Mouse (Mus musculus) adrenal gland, postnatal 14 days (tissue): ENCODE results near the gene Sept9. TPM values are rescaled to one million over a fixed set of nuclear protein-coding genes. Genes with fewer than 3 reads are reported as not detected.
"Not testable (repeated sequence)": the region's sequence is repeated elsewhere in the genome, so short reads cannot be mapped to it uniquely, and the experiment has no call there.

Experiments
- DNase-seq: peaks from one replicate; pipeline ENCODE4 v3.0.0; 2021; ENCODE audit warnings: mixed read lengths
- total RNA-seq: library from RNA; stranded (reverse); gene quantifications from 2 replicates; pipeline ENCODE4 v1.2.3, GENCODE M21; 2021

The Sept9 gene
- total RNA-seq, 1 experiment from 2014 or later: 133 TPM

DNA sequence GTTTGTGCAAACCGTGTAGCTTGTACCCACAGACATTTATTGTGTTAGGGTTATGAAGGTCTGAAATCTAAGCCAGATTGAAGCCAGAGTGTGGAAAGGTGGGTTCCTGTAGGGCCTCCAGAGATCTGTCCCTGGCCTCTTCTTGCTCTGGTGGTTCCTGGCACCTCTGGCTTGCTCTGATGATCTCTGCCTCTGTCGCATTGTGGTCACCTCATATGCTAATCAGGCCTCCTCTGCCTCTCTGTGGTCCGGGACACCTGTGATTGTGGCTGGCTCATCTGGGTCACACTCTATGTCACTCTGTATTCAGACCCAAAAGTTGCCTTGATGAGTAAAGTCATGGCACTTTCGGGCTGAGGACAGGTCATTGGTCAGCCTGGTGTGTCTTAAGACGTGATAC, 128.2 kb downstream of the Sept9 start:
- DNase-seq: no peak

DNA sequence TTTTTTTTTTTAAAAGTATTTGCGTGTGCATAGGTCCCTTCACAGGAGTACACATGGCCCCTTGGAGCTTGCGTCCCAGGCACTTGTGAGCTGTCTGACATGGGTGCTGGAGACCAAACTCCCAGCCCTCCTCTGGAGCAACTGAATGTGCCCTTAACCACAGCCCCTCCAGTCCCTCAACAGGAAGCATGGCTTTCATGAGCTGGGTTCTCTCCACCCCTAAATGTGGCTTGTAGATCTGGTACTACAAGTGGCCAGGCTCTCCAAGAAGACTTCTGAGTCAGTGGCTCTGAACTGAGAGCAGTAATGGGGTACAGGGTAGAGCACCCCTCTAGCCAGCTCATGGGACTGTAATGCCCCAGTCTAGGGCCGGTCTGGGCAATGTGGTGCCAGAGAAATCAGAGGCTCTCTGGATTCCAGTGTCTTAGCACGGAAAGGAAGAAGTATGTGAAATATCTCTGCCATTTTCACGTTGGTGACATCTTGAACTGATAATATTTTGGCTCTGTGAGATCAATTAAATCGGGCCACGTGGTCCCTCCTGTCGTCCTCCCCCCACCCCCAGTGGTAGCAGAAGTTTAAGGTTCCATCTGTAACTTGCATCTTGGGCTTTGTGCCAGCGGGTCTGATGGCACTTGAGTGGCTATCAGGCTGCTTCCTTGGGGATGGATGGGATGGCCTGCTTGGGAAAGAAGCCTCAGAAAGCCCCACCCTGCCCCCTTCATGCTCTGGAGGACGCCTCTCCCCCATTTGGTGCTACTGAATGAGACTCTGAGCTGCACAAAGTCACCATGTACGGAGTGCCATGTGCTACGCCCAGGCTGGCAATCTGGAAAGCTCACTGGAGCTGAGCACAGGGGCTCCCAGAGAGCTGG, 130.9 kb downstream of the Sept9 start:
- peak; percentile 29 for DNase-seq

DNA sequence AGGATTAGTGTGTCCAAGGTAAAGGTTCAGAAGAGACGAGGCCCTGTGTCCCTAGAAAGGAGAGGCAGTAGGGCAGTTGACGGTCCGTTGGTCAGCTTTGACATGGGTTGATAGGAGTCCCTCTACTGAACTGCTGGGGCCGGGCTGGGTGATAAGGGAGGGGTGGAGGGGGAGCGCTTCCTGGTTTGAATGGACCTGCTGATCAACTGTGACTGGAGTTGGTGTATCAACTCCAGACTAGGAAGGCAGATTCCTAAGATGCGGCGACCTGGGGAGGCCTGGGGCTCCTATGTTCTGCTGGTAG, 131.4 kb downstream of the Sept9 start:
- no peak for DNase-seq

DNA sequence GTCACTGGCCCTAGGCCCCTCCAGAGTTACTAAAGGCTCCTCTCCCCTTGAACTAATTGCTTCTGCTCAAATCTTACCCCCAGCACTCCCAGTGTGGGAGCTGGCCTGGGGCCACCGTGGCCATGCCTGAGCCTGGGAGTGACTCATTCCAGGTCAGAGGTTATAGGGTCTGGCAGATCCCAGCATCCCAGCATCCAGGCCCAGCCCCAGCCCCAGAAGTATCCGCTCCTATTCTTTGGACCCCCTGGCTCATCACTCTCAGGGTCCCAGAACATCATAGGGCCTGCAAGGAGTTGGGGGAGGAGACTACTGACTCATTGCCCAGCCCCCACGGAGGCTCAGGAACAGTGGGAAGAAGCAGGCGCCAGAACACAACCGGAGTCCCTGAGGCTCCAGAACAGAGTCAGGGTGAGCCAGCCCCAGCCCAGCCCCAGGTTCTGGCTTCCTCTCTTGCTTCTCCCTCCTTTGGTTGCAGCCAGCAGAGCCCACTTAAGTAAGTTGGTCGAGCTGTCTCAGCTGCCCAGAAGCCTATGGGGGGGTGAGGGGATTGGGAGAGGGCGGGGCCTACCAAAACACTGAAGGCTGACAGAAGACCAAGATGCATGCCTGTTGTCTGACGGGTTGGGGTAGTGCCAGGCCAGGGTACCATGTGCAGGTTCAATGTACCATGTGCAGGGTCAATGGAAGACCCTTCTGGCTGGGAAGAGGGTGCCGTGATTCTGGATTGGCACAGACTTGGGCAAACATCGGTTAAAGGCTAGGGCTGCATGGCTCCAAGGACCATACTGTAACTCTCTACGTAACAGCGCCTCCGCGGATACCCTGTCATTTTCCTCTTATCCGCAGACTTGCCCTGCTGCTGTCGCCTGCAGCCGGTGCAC, 132.1 kb downstream of the Sept9 start:
- peak; percentile 74 for DNase-seq

DNA sequence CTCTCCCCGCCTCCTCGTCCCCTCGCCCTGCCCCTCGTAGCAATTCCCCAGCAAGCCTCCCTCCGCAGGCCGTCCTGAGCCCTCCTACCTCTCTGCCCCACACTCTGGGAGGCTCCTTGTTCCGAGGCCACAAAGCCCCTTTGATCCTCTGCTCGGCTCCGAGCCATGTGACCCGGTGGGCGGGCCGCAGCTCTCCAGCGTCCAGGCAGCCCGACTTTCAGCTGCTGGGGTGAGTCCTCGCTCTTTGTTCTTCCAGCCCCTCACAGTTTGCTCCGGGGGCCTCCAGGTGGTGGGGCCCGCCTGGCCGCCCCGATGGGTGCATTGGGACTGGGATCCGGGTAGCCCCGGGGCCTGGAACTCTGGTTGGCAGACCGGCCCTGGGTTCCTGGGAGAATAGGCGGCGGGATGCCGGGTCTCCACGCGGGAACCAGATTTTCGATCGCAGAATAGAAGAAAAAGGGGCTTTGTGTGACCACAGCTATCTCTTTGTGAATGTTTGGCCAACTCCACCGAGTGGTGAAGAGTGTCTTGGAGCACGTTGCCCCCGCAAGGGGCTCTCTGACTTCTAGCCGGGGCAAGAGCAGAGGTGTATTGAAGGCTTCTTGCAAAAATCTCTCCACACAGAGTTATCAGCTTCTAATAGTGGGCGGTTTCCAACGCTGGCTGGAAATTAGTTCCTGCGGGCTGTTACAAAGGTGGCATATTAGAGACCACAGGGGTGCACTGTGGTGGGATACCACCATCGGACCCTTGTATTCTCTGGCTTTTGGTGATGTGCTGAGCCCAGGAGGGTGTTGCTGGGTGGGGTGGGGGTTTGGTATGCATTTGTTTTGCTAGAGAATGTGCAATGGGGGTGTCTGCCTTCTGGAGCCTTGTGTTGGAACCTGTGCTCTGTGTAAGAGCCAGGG, 133.0 kb downstream of the Sept9 start:
- DNase-seq: peak; percentile 90

GRCm38 (mm10) chr11:117333150-117333715, 133.8 kb downstream of the Sept9 start:
- DNase-seq: no peak

DNA sequence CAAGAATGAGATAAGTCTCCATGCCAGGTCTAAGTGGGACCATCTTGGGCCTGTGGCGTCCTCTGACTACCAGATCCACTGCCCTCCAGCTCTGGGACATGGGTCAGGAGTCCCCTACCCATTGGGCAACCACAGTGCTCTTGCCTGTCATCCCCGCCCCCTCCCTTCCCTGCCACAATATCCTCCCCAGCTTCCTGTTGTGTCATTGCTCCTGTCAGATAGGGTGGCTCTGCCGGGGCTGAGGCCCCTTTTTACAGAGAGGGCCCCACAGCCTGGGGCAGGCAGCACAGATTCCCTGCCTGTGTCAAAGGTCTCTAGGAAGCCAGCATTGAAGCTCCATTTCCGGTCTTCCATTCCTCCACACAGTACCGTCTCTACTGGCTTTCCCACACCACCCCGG, 134.6 kb downstream of the Sept9 start:
- no peak for DNase-seq

DNA sequence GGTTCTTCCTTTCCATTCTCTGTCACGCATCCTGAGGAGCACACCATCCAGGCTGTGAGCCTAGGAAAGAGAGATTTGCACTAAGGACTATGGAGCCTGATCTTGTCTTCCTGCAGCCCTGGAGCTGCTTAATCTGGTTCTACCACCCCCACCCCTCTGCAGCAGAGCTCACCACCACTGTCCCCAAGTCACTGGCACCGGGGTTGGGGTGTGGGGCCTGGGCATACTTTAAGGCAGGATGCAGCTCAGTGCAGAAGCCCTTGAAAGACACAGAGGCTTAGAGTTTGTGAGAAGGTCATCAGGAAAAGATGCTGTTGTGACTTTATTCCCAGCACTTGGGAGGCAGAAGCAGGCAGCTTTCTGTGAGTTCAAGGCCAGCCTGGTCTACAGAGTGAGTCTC, 135.7 kb downstream of the Sept9 start:
- DNase-seq: no peak

DNA sequence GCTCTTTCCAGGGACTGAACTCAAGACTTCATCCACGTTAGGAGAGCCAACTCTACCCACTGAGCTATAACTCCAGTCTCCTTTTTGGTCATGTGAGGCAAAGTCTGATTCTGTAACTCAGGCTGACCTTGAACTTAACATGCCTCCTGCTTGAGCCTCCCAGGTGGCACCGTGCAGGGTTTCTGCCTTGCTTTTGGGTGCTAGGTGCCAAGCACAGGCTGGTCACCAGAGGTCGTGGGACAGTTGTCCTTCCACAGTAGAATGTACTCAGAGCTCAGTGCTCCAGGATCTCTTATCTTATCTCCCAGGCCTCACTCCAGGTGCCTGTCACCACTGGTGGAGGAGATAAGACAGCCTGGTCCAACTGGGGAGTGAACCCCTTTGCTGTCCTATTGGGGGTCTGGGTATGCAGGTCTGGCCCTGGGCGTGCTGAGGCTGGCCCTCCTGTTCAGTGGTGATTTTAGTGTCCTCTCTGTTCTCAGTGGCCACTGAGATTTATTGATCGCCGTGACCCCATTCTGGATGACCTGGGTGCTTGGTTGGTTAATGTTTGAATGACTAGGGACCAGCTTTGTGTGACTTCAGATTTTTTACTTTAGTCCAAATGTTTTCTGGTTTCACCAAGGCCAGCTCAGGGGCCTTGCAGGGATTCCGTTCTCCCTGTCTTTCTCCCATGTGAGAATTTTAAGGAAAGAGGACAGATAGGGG, 136.8 kb downstream of the Sept9 start:
- DNase-seq: peak; percentile 59

GRCm38 (mm10) chr11:117337749-117338148, 138.3 kb downstream of the Sept9 start:
- DNase-seq: no peak

GRCm38 (mm10) chr11:117338503-117338902, 139.0 kb downstream of the Sept9 start:
- peak; percentile 61 for DNase-seq

GRCm38 (mm10) chr11:117339050-117339449, 139.6 kb downstream of the Sept9 start:
- no peak for DNase-seq

- peak; percentile 55 for DNase-seq
These were observed 141.8 kb downstream of the Sept9 start for GRCm38 (mm10) chr11:117341218-117341617.

DNA sequence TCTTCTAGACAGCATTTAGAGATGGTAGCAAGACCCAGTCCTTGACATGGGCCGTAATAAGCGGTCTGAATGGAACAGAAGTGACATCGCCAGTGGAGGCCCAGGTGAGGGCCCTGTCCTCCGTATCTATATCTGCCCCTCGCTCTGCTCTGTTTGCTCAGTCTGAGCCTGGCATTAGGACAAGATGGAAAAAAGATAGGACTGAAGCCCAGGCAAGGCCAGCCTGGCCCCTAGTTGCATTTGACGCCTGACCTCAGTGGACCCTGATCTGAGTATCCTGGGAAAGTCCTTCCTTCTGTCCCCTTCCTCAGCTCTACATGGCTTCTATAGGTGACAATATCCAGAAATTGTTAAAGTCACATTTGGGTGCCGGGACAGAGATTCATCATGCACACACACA, 142.6 kb downstream of the Sept9 start:
- DNase-seq: no peak

DNA sequence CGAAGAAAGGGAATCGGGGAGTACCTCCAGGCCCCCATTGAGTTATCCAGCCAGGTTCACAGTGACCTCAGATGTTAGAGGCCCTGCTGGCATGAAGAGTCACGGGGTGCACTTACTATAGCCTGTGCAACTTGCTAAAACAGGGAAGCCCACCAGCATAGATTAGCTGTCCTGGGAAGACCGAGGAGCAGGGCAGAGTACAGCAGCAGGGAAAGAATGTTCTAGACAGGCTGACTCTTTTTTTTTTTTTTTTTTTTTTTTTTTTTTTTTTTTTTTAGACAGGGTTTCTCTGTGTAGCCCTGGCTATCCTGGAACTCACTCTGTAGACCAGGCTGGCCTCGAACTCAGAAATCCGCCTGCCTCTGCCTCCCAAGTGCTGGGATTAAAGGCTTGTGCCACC, 143.0 kb downstream of the Sept9 start:
- not testable (repeated sequence) for DNase-seq

- peak; percentile 45 for DNase-seq
These were observed 144.3 kb downstream of the Sept9 start for GRCm38 (mm10) chr11:117343800-117344199.

DNA sequence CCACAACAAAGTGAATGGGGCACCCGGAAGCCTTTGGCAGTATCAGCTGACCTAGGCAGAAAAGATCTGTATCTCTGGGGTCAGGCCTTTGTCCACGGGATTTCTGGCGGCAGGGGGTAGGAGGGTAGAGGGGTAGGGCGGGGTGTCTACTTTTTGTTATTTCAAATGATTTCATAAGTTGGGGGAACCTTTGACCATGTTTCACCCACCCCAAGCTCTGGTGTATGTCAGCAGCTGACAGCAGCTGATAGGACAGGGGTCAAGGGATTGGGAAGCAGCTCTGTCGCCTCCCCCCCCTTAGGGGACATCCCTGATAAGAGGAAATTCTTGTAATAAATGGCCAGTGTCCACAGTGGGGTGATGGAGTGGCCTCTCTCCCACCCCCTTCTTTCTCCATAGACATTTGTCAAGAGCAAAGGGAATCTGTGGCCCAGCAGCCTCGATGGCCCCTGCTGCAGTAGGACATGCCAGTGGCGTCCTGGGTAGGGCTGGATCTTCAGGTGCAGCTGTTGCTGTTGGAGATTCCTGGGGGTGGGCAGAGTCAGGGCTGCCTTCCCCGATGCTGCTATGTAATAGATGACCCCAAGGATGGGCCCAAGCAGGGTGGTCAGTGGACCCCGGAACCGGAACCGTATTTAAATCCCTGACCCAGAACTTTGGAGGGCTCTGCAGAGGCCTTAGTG, 145.0 kb downstream of the Sept9 start:
- DNase-seq: no peak

DNA sequence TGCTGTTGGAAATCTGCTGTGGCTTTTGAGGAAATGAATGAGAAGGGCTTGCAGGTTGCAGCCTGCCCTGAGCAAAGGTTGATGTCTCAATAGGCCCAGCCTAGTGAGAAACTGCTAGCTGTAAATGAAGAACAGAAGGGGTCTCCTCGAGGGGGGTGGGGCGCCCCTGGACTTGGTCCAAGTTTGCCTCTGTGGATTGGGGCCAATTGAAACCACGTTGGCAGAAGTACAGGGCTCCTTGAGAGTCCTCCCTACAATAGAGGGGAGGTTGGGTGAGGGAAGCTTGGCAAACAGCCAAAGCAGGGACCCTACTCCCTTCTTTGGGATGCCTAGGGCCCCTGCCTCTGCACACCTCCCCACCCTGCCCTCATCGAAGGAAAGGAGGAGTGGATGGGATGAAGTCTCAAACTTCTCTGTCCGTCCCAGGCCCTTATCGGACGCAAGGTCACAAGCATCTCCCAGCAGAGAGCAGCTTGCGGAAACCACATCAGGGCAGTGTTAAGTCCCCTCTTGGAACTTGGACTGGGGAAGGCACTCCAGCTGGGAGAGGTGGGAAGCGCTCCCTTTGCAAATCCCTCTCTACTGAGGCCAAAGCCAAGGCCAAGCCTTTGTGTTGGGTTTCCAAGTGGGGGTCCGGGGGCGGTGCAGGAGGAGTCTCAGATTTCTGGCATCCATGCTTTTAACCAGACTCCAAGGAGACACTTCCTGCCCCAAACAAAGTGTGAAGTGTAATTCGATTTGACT, 145.7 kb downstream of the Sept9 start:
- DNase-seq: peak; percentile 51

DNA sequence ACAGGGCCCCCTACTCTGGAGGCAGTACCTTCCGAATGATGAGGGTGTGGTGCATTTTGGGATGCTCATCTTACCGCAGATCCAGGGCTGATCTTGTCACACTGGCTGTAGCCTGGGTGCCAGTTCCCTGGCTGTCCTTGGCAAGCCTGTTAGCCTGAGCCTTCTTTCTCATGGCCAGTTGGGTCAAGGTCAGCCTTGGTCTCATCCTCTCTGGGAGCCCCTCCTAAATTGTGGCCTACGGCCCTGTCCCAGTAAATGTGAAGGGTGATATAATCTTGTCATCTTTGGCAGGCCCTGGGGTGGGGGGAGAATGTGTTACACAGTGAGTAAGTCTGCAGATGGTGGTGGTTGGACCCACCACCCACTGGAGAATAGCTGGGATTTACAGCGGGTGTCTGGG, 147.8 kb downstream of the Sept9 start:
- peak; percentile 65 for DNase-seq
